Mouse (Mus musculus): ENCODE data around the gene Col19a1. TPM values are rescaled to one million over a fixed set of nuclear protein-coding genes. Genes with fewer than 3 reads are reported as not detected.

Col19a1 gene
- polyA plus RNA-seq, 1 experiment from 2014 or later = 0.06 TPM

- no peaks in the 10 kb centered on the region for H3K36me3 ChIP-seq (ENCODE audit: inconsistent target)
- no peak overlapping the region for H3K27ac ChIP-seq
- no peak overlapping the region for H3K4me3 ChIP-seq (ENCODE audit: inconsistent target)
- H3K79me2 ChIP-seq (ENCODE audit: inconsistent target) = no peaks in the 10 kb centered on the region
- 10% methylated on average over 2 of the region's 2 CpGs for WGBS (ENCODE audit: missing documents)
These were observed 212.4 kb downstream of the Col19a1 start for GRCm38 (mm10) chr1:24374902-24375301.

- Histone ChIP-seq H3K27ac (no peak overlapping the region), H3K79me2 (ENCODE audit: inconsistent target) (no peaks in the 10 kb centered on the region), H3K4me3 (ENCODE audit: inconsistent target) (no peak overlapping the region), H3K36me3 (ENCODE audit: inconsistent target) (no peaks in the 10 kb centered on the region)
- 98% methylated on average over 3 of the region's 3 CpGs for WGBS (ENCODE audit: missing documents)
These were observed 213.6 kb downstream of the Col19a1 start for GRCm38 (mm10) chr1:24373671-24374070.

- H3K36me3 ChIP-seq (ENCODE audit: inconsistent target) = no peaks in the 10 kb centered on the region
- no peak overlapping the region for H3K4me3 ChIP-seq (ENCODE audit: inconsistent target)
- no peak overlapping the region for H3K27ac ChIP-seq
- no peaks in the 10 kb centered on the region for H3K79me2 ChIP-seq (ENCODE audit: inconsistent target)
- WGBS (ENCODE audit: missing documents) = 79% methylated on average over 4 of the region's 4 CpGs
These were observed 214.6 kb downstream of the Col19a1 start for GRCm38 (mm10) chr1:24372471-24373258.

- H3K36me3 ChIP-seq (ENCODE audit: inconsistent target) = no peaks in the 10 kb centered on the region
- no peak overlapping the region for H3K4me3 ChIP-seq (ENCODE audit: inconsistent target)
- 56% methylated on average over 19 of the region's 19 CpGs for WGBS (ENCODE audit: missing documents)
These were observed 219.4 kb downstream of the Col19a1 start for GRCm38 (mm10) chr1:24367570-24368517.

GRCm38 (mm10) chr1:24364775-24365174, 222.5 kb downstream of the Col19a1 start:
- Histone ChIP-seq H3K27ac (no peak overlapping the region), H3K79me2 (ENCODE audit: inconsistent target) (no peaks in the 10 kb centered on the region), H3K36me3 (ENCODE audit: inconsistent target) (no peaks in the 10 kb centered on the region), H3K4me3 (ENCODE audit: inconsistent target) (no peak overlapping the region)
- WGBS (ENCODE audit: missing documents) = 83% methylated on average over 7 of the region's 7 CpGs

More at GRCm38 (mm10) chr1:24367570-24368517, 219.4 kb downstream of the Col19a1 start:
- Histone ChIP-seq H3K27ac (no peak overlapping the region), H3K79me2 (ENCODE audit: inconsistent target) (no peaks in the 10 kb centered on the region)

GRCm38 (mm10) chr1:24361990-24362635, 225.2 kb downstream of the Col19a1 start:
- Histone ChIP-seq H3K79me2 (ENCODE audit: inconsistent target) (no peaks in the 10 kb centered on the region), H3K4me3 (ENCODE audit: inconsistent target) (no peak overlapping the region), H3K27ac (no peak overlapping the region), H3K36me3 (ENCODE audit: inconsistent target) (no peaks in the 10 kb centered on the region)
- WGBS (ENCODE audit: missing documents) = 92% methylated on average over 12 of the region's 13 CpGs

GRCm38 (mm10) chr1:24349462-24350217, 237.6 kb downstream of the Col19a1 start:
- Histone ChIP-seq H3K4me3 (ENCODE audit: inconsistent target) (no peak overlapping the region), H3K36me3 (ENCODE audit: inconsistent target) (no peaks in the 10 kb centered on the region), H3K27ac (no peak overlapping the region), H3K79me2 (ENCODE audit: inconsistent target) (no peaks in the 10 kb centered on the region)
- 91% methylated on average over 12 of the region's 13 CpGs for WGBS (ENCODE audit: missing documents)

- no peak overlapping the region for H3K27ac ChIP-seq
- WGBS (ENCODE audit: missing documents) = 75% methylated on average over 5 of the region's 5 CpGs
- no peak overlapping the region for H3K4me3 ChIP-seq (ENCODE audit: inconsistent target)
- H3K79me2 ChIP-seq (ENCODE audit: inconsistent target) = no peaks in the 10 kb centered on the region
- H3K36me3 ChIP-seq (ENCODE audit: inconsistent target) = no peaks in the 10 kb centered on the region
These were observed 239.6 kb downstream of the Col19a1 start for GRCm38 (mm10) chr1:24347621-24348160.

GRCm38 (mm10) chr1:24337556-24338275, 249.6 kb downstream of the Col19a1 start:
- no peaks in the 10 kb centered on the region for H3K79me2 ChIP-seq (ENCODE audit: inconsistent target)
- 89% methylated on average over 10 of the region's 10 CpGs for WGBS (ENCODE audit: missing documents)
- H3K36me3 ChIP-seq (ENCODE audit: inconsistent target) = no peaks in the 10 kb centered on the region
- no peak overlapping the region for H3K4me3 ChIP-seq (ENCODE audit: inconsistent target)
- H3K27ac ChIP-seq = no peak overlapping the region

- H3K4me3 ChIP-seq (ENCODE audit: inconsistent target) = no peak overlapping the region
- no peak overlapping the region for H3K27ac ChIP-seq
- no peaks in the 10 kb centered on the region for H3K79me2 ChIP-seq (ENCODE audit: inconsistent target)
- 83% methylated on average over 3 of the region's 3 CpGs for WGBS (ENCODE audit: missing documents)
- no peaks in the 10 kb centered on the region for H3K36me3 ChIP-seq (ENCODE audit: inconsistent target)
These were observed 251.2 kb downstream of the Col19a1 start for GRCm38 (mm10) chr1:24336051-24336450.

- WGBS (ENCODE audit: missing documents) = 78% methylated on average over 6 of the region's 6 CpGs
These were observed 270.2 kb downstream of the Col19a1 start for GRCm38 (mm10) chr1:24316961-24317589.

GRCm38 (mm10) chr1:24316490-24316889, 270.8 kb downstream of the Col19a1 start:
- no peaks in the 10 kb centered on the region for H3K79me2 ChIP-seq (ENCODE audit: inconsistent target)
- H3K36me3 ChIP-seq (ENCODE audit: inconsistent target) = no peaks in the 10 kb centered on the region
- no peak overlapping the region for H3K27ac ChIP-seq
- H3K4me3 ChIP-seq (ENCODE audit: inconsistent target) = no peak overlapping the region
- WGBS (ENCODE audit: missing documents) = 83% methylated on average over 3 of the region's 3 CpGs

More at GRCm38 (mm10) chr1:24316961-24317589, 270.2 kb downstream of the Col19a1 start:
- H3K27ac ChIP-seq = no peak overlapping the region
- H3K4me3 ChIP-seq (ENCODE audit: inconsistent target) = no peak overlapping the region
- no peaks in the 10 kb centered on the region for H3K79me2 ChIP-seq (ENCODE audit: inconsistent target)
- no peaks in the 10 kb centered on the region for H3K36me3 ChIP-seq (ENCODE audit: inconsistent target)

GRCm38 (mm10) chr1:24310847-24311246, 276.4 kb downstream of the Col19a1 start:
- Histone ChIP-seq H3K4me3 (ENCODE audit: inconsistent target) (no peak overlapping the region), H3K36me3 (ENCODE audit: inconsistent target) (no peaks in the 10 kb centered on the region), H3K27ac (no peak overlapping the region), H3K79me2 (ENCODE audit: inconsistent target) (no peaks in the 10 kb centered on the region)
- 75% methylated on average over 4 of the region's 4 CpGs for WGBS (ENCODE audit: missing documents)
